Mouse (Mus musculus) brain, embryonic 14.5 days (tissue): ENCODE data around the gene Dynlt1f. TPM values are rescaled to one million over a fixed set of nuclear protein-coding genes. Genes with fewer than 3 reads are reported as not detected.
"Not testable (repeated sequence)": the region's sequence is repeated elsewhere in the genome, so short reads cannot be mapped to it uniquely, and the experiment has no call there.

Experiments used
- DNase-seq: peaks from one replicate; pipeline ENCODE4 v3.0.0-alpha.2; 2011; ENCODE audit warnings: low read depth
- POLR2A ChIP-seq: fragments of 200-500 bp; IDR thresholded peaks from 2 replicates; pipeline ENCODE4 v1.6.1; 2012; ENCODE audit warnings: mild to moderate bottlenecking, inconsistent platforms, borderline replicate concordance; ENCODE audit not compliant: poor library complexity, insufficient read depth, insufficient read length, severe bottlenecking; ENCODE audit errors: extremely low read depth
- polyA plus RNA-seq: library from polyadenylated mRNA; depleted of rRNA; stranded (reverse); fragments of >200 nt; gene quantifications from 2 replicates; pipeline ENCODE4 v1.2.3, GENCODE M21; 2012

Gene Dynlt1f
- polyA plus RNA-seq, 1 experiment: 240 TPM

DNA sequence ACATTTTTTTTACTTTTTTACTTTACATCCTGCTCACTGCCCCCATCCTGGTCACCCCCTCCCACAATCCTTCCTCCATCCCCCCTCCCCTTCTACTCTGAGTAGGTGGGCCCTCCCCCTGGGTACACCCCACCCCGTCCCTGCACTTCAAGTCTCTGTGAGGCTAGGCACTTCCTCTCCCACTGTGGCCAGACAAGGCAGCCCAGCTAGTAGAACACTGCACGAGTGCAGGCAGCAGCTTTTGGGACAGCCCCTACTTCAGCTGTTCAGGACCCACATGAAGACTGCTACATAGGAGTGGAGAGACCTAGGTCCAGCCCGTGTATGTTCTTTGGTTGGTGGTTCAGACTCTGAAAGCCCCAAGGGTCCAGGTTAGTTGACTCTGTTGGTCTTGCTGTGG lies 7.1 kb upstream of the Dynlt1f start:
- DNase-seq: not testable (repeated sequence)

DNA sequence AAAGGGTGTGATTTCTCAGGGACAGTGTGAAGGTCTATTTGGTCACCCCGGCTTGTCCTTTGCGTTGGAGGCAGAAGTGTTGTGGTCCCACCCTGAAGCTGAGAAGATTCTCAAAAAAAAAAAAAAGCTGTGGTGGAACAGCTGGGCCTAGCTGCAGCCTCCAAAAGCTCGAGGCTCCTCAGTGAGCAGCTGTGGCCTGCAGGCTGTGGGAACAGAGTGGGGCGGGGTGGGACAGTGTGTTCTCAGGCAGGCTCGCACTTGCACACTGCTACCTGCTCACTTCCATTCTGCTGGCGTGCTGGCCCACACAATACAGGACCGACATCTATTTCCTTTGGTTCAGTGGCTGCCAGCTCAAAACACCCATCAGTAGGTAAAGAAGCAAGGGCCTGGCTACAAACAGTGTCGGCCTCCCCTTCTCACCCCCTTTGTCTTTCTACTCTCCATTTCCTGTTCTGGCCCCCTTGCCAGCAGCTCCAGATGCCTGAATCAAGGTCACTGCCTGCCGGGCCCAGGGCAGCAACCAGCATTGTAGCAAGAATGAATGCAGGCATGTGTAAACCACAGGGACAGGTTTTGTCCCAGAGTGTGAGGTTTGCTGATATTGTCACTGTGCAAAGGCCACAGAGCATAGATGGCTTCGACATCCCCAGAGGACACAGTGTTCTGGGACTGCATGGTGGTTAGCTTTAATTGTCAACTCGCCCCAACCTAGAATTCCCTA lies 5.6 kb upstream of the Dynlt1f start:
- DNase-seq: peak; percentile 9

DNA sequence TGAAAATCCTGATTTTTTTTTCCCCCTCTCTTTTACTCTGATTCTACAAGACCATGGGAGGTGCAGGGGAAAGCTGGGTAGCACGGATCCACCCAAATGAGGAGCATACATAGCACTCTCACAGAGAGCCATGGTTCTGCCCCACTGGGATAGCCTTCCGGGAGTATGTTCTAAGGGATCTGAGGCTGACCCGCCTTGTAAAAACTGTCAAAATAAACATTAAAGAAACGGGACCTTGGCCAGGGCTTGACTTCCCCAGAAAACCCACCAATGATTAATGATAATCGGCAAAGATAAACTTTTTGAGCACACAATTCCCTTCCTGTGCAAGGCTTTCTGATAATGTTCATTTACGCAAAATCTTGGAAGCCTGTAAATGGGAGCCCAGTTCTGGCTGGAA lies 4.9 kb upstream of the Dynlt1f start:
- not testable (repeated sequence) for DNase-seq

DNA sequence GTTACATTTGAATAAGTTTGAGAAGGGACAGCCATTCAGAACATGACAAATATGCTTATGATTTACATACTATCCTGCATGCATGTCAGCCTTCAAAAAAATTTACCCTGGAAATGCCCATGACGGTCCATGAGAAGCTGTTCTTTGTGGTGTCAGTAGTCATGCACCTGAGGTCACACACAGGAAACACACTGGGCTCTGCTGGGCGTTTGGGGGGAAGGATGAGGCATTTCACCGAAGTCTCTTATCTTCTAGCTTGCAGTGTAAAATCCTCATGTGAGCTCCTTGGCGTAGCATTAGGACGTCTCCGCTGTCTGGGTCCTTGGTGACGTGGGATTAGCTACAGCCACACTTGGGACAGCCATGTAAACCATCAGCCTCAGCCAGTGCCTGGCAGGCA lies 3.1 kb upstream of the Dynlt1f start, which contains the start of gene Sytl3:
Gene Sytl3, plus strand, starts transcription at position 293 of the 400 bp plus-strand sequence.
- not testable (repeated sequence) for DNase-seq

DNA sequence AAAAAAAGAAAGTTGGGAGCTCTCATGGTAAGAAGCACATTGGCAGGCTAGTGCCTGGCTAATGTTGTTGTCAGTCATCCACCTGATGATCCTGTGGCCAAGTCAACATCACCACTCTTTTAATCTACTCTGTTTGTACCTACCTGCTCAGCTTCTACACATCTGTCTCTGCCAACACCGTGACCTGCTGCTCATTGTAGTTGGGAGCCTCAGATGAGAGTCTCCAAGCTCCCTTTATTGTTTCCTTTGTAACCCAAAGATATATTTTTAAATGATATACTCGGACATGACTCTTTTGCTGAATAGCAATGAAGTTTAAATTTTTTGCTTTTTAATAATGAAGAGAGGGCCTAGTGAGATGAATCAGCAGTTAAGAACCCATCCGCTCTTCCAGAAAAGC lies 771 bp upstream of the Dynlt1f start:
- not testable (repeated sequence) for DNase-seq

DNA sequence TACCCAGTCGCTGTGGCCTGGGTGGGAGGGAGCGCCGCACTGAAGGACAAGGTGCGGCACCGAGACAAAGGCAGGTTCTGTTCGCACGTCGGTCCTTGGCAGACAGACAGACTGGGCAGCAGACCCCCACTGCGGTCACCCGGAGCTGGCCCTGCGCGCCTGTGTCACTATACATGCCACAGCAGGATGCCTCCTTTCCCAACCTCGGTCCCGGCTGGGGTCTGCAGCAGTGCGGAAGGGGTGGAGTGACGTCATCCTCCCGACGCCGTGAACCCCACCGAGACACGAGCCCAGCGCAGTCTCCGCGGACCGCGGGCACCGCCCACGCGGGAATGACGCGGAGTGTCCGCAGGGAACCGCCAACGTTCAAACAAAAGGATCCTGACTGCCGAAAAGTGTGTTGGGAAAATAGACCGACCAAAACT lies 601 bp downstream of the Dynlt1f start:
- DNase-seq: peak; percentile 96

DNA sequence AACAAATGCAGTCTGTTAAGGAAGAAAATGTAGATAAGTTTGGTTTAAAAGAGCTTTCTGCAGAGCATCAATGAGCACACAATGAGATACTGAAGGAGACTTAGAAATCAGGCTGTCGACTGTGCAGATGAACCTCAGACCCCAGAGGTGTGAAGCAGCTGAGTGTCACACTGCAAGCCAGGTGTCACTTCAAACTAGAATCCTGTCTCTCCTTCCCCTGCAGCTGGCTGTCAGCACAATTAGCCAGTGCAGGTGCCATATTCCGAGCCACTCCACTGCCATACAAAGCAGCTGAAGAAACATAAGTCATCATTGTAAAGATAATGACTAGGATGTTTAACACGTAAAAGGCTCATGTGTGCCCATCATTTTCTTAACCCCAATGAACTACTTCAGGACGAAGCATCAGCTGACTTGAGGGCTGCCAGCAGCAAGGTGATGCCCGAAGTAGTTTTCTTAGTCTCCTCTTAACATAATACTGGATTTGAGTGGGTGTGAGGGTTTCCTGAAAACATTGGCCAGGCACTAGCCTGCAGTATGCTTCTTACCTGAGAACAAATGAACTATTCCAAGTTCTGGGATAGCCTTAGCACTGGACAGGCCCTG lies 2.3 kb downstream of the Dynlt1f start:
- peak; percentile 0 for DNase-seq

More for the DNA sequence above, 601 bp downstream of the Dynlt1f start:
- 0 out of 2 replicates have a peak, but pooled peaks have one; percentile 2 for TF ChIP-seq POLR2A

DNA sequence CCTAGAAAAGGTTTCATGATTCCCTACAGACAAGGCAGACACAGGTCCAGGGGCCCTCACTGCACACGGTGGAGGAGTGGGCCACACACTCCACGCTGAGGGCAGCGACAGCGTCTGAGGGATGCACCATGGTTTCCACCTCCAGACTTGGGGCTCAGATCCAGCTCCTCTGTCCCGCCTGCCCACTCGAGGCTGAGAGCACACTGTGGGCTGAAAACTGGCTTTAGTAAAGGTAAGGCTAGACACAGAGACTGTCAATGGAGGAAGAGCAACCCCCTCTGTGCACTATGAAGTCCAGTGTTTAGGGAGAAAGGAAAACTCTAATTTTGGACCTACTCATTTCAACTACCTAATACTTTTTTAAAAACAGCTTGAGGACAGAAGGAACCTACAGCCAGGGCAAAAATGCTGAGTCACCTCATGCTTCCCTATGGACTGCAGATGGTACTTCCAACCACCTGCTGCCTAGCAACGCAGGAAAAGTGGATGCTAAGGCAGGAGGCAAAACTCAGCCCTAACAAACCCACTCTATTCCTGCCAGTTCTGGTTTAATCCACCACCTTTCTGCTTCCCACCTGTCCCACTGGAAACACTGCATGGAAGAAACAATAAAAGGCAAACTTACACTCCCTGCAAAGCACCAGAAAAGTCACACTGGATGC lies 4.7 kb downstream of the Dynlt1f start:
- DNase-seq: peak; percentile 1

DNA sequence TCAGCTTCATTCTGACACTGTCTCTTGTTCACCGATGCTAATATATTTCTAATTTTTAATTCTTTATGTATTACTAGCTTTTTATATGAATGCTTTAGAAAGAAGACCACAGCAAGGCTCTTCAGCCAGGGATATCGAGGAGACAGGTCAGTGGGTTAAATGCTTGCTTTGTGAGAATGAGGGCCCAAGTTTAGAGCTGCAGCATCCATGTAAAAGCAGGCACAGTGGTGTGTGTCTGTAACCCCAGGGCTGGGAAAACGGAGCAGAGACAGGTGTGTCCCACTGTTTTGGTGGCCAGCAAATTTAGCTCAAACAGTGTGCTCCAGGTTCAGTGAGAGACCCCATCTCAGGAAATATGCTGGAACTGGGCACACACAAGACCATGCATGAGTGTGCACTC lies 8.2 kb downstream of the Dynlt1f start:
- DNase-seq: not testable (repeated sequence)

DNA sequence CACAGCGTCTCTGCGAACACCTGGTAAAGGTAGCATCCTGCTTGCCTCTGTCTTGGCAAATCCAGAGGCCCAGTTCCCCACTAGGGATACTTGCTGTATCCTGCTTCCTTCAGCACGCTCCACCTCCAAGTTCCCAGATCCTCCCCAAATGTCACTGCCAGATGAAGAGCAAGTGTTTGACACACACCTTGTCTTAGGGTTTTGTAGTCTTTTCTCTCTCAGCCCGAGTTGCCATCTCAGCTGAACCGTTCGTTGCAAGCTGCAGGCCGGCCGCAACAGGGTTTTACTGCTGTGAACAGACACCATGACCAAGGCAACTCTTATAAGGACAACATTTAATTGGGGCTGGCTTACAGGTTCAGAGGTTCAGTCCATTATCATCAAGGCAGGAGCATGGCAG lies 8.9 kb downstream of the Dynlt1f start:
- DNase-seq: not testable (repeated sequence)

DNA sequence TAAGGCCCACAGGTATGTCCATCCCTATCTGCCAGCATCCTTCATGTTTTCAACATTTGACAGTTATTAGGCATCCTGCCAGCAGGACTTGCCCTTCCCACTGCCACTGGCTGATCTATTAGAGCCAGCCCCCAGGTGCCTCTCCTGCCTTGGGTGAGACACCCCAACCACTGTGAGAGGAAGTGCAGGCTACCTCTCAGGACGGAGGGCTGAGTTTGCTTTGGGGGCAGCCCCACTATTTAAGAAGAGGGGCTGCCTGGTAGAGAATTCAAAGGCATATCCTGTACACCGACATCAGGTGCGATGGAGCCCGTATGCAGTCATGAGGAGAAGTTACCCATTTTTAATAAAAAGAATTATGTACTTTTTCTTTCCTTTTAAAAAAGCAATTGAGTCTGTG lies 10.0 kb downstream of the Dynlt1f start:
- not testable (repeated sequence) for DNase-seq

DNA sequence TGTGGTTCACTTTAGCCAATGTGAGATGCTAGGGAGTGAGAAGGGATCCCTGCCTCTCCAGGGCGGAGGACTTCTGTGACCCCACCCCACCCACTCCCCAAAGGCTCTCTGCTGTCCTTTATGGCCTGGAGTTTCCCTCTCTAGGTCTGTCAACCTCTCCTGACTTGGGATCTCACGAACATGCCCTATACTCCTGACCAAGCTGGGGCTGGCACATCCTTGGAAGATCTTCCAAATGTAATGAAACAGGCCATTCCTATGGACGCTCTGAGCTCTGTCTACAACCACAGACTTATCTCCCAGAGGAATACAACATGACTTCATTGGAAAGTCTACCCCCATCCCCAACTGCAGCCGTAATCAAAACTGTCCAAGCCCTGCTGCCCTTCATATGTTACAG lies 11.0 kb downstream of the Dynlt1f start:
- not testable (repeated sequence) for DNase-seq

DNA sequence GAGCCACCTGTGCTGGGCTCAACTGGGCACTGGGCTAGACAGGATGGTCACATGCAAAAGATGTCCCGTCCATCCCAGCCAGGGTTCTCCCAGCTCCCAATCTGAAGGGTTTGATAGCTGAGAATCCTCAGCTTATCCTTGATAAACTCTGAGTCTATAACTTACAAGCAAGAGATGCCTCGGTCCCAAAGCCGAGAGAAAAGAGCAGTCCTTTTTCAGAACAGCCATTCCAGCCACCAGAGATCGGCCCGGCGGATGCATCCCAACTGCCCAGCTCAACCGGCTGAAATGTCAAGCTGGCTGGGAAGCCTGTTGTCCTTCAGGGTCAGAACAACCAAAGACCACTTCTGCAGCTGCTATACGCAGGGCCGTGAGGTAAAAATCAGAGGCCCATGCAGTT lies 11.5 kb downstream of the Dynlt1f start:
- DNase-seq: not testable (repeated sequence)

DNA sequence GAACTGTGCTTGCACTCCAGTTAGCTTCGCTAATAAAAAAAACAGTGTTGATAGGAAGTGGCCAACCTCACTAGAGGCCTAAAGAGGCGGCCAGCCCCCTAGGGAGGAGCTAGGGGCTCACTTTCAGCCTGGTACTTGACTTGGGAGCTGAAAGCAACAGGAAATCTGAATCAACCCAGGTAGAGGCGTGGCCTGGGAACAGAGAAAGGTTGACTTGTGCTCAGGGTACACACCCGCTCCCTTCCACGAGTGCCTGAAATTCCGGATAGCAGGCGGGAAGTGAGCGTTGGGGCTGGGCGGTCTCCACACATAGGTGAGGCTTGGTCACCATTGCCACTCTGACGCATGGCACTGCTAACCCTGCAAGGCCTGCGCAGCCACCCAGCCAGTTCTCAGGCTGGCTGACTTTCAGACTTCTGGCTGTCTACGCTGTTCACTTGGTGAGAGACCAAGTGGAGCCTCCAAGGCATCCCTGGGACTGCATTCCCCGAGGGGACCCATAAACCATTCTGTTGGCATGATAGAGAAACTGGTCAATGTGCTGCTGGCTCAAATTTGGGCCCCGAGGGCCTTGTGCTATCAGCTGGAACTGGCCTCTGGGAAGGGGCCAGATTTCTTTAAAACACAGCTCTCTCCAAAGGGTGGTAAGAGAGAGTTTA lies 14.8 kb downstream of the Dynlt1f start:
- not testable (repeated sequence) for DNase-seq

DNA sequence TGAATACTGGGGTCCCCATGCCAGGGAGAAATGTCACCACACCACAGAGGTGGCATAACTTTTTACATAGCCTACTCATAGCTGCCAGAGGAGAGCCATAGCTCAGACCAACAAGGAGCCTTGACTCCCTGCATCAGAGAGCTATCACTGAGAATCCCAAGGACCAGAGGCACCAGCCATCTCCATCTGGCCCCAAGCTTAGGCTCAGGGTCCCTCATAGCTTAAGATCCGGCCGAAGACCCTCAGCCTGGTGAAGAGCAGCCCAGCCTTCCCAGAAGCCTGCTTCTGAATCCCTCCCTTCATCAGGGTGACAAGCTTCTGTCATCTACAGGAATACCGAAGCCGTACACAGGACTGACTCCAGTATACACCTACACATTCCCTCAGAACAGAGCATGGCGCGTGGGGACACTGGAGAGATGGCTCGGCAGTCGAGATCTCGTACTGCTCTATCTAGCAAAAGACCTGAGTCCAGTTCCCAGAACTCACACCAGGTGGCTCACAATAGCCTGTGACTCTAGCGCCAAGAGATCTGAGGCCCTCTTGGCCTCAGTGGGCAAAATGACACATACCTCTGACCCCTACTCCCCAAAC lies 15.6 kb downstream of the Dynlt1f start:
- not testable (repeated sequence) for DNase-seq

DNA sequence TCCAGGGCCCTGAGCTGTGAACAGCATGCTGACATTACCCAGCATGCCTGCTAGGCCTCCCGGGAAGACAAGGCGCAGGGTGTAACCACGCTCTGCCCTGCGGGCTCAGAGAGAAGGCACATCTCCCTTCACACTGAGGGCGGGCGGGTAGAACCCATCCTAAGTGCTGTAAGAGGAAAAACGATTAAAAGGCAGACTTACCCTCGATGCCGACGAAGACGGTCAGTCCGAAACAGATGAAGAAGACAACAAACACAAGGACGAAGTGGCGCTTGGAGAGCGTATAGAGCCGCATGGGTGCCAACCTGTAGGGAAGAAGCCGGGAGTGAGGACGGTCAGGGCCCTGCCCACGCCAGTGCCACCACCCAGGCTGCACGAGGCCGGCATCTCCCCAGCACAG lies 16.2 kb downstream of the Dynlt1f start:
- not testable (repeated sequence) for DNase-seq

DNA sequence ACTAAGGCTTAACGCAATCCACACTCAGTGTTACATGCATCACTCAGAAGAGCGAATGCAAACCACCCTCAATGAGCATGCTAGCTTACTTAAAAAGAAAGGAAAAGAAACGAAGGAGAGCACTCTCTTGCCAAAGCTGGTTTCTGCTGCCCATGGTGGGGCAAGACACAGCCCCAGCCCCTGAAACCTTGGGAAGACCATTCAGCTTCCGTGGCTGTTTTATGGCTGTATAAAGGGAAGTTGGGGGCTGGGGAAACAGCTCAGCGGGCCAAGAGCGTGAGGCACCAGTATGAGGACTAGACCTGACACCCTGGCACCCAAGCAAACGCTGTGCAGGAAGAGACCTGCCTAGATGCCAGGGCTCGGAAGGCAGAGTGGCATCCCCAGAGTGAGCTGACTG lies 17.3 kb downstream of the Dynlt1f start:
- DNase-seq: not testable (repeated sequence)

DNA sequence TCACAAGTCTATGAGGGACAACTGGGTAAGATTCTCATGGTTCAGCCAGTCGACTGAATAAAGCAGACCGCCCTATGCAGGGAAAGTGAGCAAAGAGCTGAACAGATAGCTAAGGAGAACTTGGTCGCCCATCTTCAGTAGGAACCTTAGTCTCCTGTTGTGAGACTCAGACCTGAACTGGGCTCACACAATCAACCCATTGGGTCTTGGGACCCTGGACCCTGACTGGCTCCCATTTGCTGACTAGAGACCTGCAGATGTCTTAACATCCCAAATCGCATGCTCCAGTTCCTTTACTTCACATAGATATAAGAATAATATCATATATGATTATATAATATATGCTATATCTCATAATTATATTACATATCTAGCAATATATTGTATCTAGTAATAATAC lies 18.3 kb downstream of the Dynlt1f start:
- DNase-seq: not testable (repeated sequence)
